Mouse (Mus musculus): ENCODE measurements around the gene Pip4k2c.

DNA sequence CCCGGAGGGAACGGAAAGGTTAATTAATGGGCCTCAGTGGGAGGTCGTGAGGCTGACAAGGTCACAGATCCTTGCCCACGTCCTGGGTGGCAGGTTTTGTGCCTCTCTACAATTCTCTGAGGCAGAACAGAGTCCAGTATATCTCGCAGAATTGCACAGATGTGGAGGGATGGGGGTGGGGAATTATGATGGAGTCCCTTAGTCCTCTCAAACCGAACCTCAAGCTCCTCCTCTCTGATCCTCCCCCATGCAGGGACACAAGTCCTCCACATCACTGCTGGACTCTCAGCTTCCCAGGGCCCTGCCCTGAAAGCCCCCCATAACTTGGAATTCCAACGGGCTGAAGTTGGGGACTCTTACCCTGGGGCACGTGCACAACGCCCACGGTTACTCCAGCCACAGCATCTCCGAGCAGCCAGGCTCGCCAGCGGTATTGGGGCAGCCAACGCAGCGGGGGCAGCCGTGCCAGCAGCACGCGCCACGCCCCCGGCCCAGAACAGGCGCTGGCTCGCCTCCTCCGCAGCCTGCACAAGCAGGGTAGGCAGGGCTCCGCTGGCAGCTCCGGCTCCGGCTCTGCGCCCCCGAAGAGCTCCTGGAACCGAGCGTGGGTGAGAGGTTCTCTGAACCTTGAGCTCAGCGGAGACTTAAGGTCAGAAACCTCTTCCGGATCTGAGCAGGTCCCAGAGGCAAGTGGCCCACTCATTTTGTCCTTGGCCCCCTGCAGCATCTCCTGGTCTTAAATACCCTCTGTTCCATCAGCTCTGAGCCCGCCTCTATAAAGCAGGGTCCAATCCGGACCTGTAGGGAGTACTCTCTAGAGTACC is 31.3 kb downstream of the Pip4k2c start, which contains the start of gene Slc26a10:
- TF ChIP-seq CTCF (IDR thresholded peaks at IDR 0.05; ENCODE audit: control insufficient read depth, insufficient read depth, insufficient replicate concordance, low read depth, low read length) (no peak), POLR2A (IDR thresholded peaks at IDR 0.05; ENCODE audit: control insufficient read depth, low read depth, low read length) (no peak)

Measured in testis, adult 2 months (tissue).